Mouse (Mus musculus): ENCODE measurements around the gene Tnfaip8l3.

Tnfaip8l3 gene

GRCm38 (mm10) chr9:53986972-53987371 lies 81.2 kb downstream of the Tnfaip8l3 start:
- peak; percentile 20 for DNase-seq

- DNase-seq, result peak; percentile 31
Observed at GRCm38 (mm10) chr9:53984868-53985267, 83.3 kb downstream of the Tnfaip8l3 start.

- DNase-seq, result peak; percentile 71
Observed at GRCm38 (mm10) chr9:53975122-53975518, 93.1 kb downstream of the Tnfaip8l3 start, which contains the start of gene Elmod1. TSS of gene Elmod1 (minus strand) at chr9:53975301.

- peak; percentile 51 for DNase-seq
Observed at GRCm38 (mm10) chr9:53974328-53975121, 93.7 kb downstream of the Tnfaip8l3 start.

GRCm38 (mm10) chr9:53973929-53974327 lies 94.3 kb downstream of the Tnfaip8l3 start:
- DNase-seq, result no peak
